Mouse (Mus musculus) heart, postnatal 0 days (tissue): ENCODE data around the gene Bcar3.

Source experiments
- CTCF ChIP-seq: IDR thresholded peaks from 2 replicates; pipeline ENCODE4 v1.5.1; 2016; ENCODE audit warnings: antibody characterized with exemption, control low read depth, low read depth
- EP300 ChIP-seq: IDR thresholded peaks from 2 replicates; pipeline ENCODE4 v1.6.1; 2016; ENCODE audit warnings: antibody characterized with exemption, low read depth

DNA sequence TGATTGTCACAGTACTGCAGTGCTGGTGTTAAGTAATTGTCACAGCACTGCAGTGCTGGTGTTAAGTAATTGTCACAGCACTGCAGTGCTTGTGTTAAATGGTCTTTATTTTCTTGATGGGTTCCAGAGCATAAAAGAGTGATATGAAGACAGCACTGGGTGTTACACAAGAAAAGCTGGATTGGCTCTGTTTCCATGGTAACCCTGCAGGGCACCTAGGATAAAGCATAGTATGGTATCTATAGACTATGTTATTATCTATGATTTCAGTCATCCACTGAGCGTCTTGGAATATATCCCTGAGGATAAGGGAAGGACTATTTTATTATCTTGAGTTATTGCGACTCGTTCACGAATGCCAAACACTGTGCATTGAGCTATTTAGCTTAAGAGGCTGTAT lies 162.9 kb downstream of the Bcar3 start:
- TF ChIP-seq CTCF, result no peak
- TF ChIP-seq EP300, result no peak
